Mouse (Mus musculus): ENCODE data around the gene Akap13. TPM values are rescaled to one million over a fixed set of nuclear protein-coding genes. Genes with fewer than 3 reads are reported as not detected.
A peak's percentile ranks its signal among the peaks of the same experiment; 100 is the strongest.
"Not testable (repeated sequence)": the region's sequence is repeated elsewhere in the genome, so short reads cannot be mapped to it uniquely, and the experiment has no call there.

Akap13 gene
- polyA plus RNA-seq, 1 experiment from 2014 or later = 21.5 TPM

- Histone ChIP-seq H3K36me3 (peaks cover 55% of the 10 kb centered on the region), H3K4me1 (replicated peaks) (no peaks in the 10 kb centered on the region), H3K27ac (replicated peaks) (no peak overlapping the region), H3K4me2 (no peak overlapping the region), H3K9ac (no peak overlapping the region), H3K27me3 (no peaks in the 10 kb centered on the region), H3K9me3 (no peaks in the 10 kb centered on the region), H3K4me3 (no peak overlapping the region)
- WGBS = 72% methylated on average over 12 of the region's 12 CpGs
- no peak for ATAC-seq (ENCODE audit: low read depth)
Observed at GRCm38 (mm10) chr7:75730216-75730615, 274.9 kb downstream of the Akap13 start.

GRCm38 (mm10) chr7:75731951-75732350, 276.6 kb downstream of the Akap13 start:
- no peak overlapping the region for H3K4me2 ChIP-seq
- no peaks in the 10 kb centered on the region for H3K27me3 ChIP-seq
- no peak for ATAC-seq (ENCODE audit: low read depth)
- no peak overlapping the region for H3K27ac ChIP-seq (replicated peaks)
- H3K36me3 ChIP-seq = peaks cover 54% of the 10 kb centered on the region
- no peak overlapping the region for H3K4me3 ChIP-seq
- no peaks in the 10 kb centered on the region for H3K4me1 ChIP-seq (replicated peaks)
- no peaks in the 10 kb centered on the region for H3K9me3 ChIP-seq
- WGBS = 82% methylated on average over 2 of the region's 2 CpGs
- no peak overlapping the region for H3K9ac ChIP-seq

- Histone ChIP-seq H3K27ac (replicated peaks) (no peak overlapping the region), H3K27me3 (no peaks in the 10 kb centered on the region), H3K4me1 (replicated peaks) (no peaks in the 10 kb centered on the region), H3K9me3 (no peaks in the 10 kb centered on the region), H3K4me2 (no peak overlapping the region), H3K9ac (no peak overlapping the region), H3K36me3 (peaks cover 54% of the 10 kb centered on the region), H3K4me3 (no peak overlapping the region)
- WGBS = 88% methylated on average over 2 of the region's 2 CpGs
- no peak for ATAC-seq (ENCODE audit: low read depth)
Observed at GRCm38 (mm10) chr7:75733166-75733565, 277.8 kb downstream of the Akap13 start.

- no peak overlapping the region for H3K4me3 ChIP-seq
- H3K27ac ChIP-seq (replicated peaks) = no peak overlapping the region
- 0 out of 2 replicates have a peak, but pooled peaks cover 3% of the 10 kb centered on the region for H3K4me1 ChIP-seq (replicated peaks)
- no peaks in the 10 kb centered on the region for H3K9me3 ChIP-seq
- no peak overlapping the region for H3K9ac ChIP-seq
- no peaks in the 10 kb centered on the region for H3K27me3 ChIP-seq
- ATAC-seq (ENCODE audit: low read depth) = peak; percentile 82
- H3K4me2 ChIP-seq = no peak overlapping the region
- 43% methylated on average over 10 of the region's 10 CpGs for WGBS
- H3K36me3 ChIP-seq = peaks cover 37% of the 10 kb centered on the region
Observed at GRCm38 (mm10) chr7:75739075-75739725, 283.9 kb downstream of the Akap13 start.

GRCm38 (mm10) chr7:75744528-75744927, 289.2 kb downstream of the Akap13 start:
- Histone ChIP-seq H3K9ac (no peak overlapping the region), H3K4me1 (replicated peaks) (no peaks in the 10 kb centered on the region), H3K4me2 (no peak overlapping the region), H3K9me3 (no peaks in the 10 kb centered on the region), H3K4me3 (no peak overlapping the region), H3K27ac (replicated peaks) (no peak overlapping the region), H3K36me3 (peaks cover 41% of the 10 kb centered on the region), H3K27me3 (no peaks in the 10 kb centered on the region)
- no peak for ATAC-seq (ENCODE audit: low read depth)
- WGBS = 71% methylated on average over 2 of the region's 2 CpGs

- no peak overlapping the region for H3K4me2 ChIP-seq
- WGBS = 83% methylated on average over 7 of the region's 7 CpGs
- H3K36me3 ChIP-seq = peaks cover 47% of the 10 kb centered on the region
- no peaks in the 10 kb centered on the region for H3K4me1 ChIP-seq (replicated peaks)
- no peak overlapping the region for H3K9ac ChIP-seq
- ATAC-seq (ENCODE audit: low read depth) = no peak
- H3K4me3 ChIP-seq = no peak overlapping the region
- H3K27ac ChIP-seq (replicated peaks) = no peak overlapping the region
- H3K9me3 ChIP-seq = no peaks in the 10 kb centered on the region
- H3K27me3 ChIP-seq = no peaks in the 10 kb centered on the region
Observed at GRCm38 (mm10) chr7:75744978-75745638, 289.8 kb downstream of the Akap13 start.

GRCm38 (mm10) chr7:75745969-75746368, 290.6 kb downstream of the Akap13 start:
- H3K4me3 ChIP-seq; H3K27ac ChIP-seq (replicated peaks); H3K4me2 ChIP-seq; H3K4me1 ChIP-seq (replicated peaks); ATAC-seq (ENCODE audit: low read depth); H3K27me3 ChIP-seq; H3K9ac ChIP-seq; H3K9me3 ChIP-seq: not testable (repeated sequence)
- WGBS = 54% methylated on average over 3 of the region's 3 CpGs
- H3K36me3 ChIP-seq = peaks cover 55% of the 10 kb centered on the region

- Histone ChIP-seq H3K36me3 (peaks cover 45% of the 10 kb centered on the region), H3K4me2 (no peak overlapping the region), H3K9ac (no peak overlapping the region), H3K4me1 (replicated peaks) (peaks cover 29% of the 10 kb centered on the region), H3K27ac (replicated peaks) (no peak overlapping the region), H3K27me3 (no peaks in the 10 kb centered on the region), H3K4me3 (no peak overlapping the region), H3K9me3 (no peaks in the 10 kb centered on the region)
- WGBS = 91% methylated on average over 9 of the region's 9 CpGs
- no peak for ATAC-seq (ENCODE audit: low read depth)
Observed at GRCm38 (mm10) chr7:75750581-75750980, 295.2 kb downstream of the Akap13 start.

- ATAC-seq (ENCODE audit: low read depth) = no peak
- 82% methylated on average over 14 of the region's 14 CpGs for WGBS
- Histone ChIP-seq H3K27ac (replicated peaks) (no peak overlapping the region), H3K36me3 (peaks cover 45% of the 10 kb centered on the region), H3K4me2 (no peak overlapping the region), H3K4me1 (replicated peaks) (peaks cover 32% of the 10 kb centered on the region), H3K9me3 (no peaks in the 10 kb centered on the region), H3K4me3 (no peak overlapping the region), H3K27me3 (no peaks in the 10 kb centered on the region), H3K9ac (no peak overlapping the region)
Observed at GRCm38 (mm10) chr7:75751161-75751803, 295.9 kb downstream of the Akap13 start.

- Histone ChIP-seq H3K9ac (no peak overlapping the region), H3K36me3 (peaks cover 39% of the 10 kb centered on the region), H3K27ac (replicated peaks) (0 out of 2 replicates have a peak overlapping the region, but pooled peaks have one; percentile 3), H3K4me2 (no peak overlapping the region), H3K4me3 (no peak overlapping the region), H3K27me3 (no peaks in the 10 kb centered on the region), H3K4me1 (replicated peaks) (peaks cover 32% of the 10 kb centered on the region), H3K9me3 (no peaks in the 10 kb centered on the region)
- WGBS = 56% methylated on average over 22 of the region's 22 CpGs
- ATAC-seq (ENCODE audit: low read depth) = no peak
Observed at GRCm38 (mm10) chr7:75752442-75753191, 297.3 kb downstream of the Akap13 start.

GRCm38 (mm10) chr7:75753192-75753783, 298.0 kb downstream of the Akap13 start:
- Histone ChIP-seq H3K4me3 (no peak overlapping the region), H3K36me3 (peaks cover 32% of the 10 kb centered on the region), H3K4me2 (no peak overlapping the region), H3K4me1 (replicated peaks) (peaks cover 32% of the 10 kb centered on the region), H3K9me3 (no peaks in the 10 kb centered on the region), H3K9ac (no peak overlapping the region), H3K27me3 (no peaks in the 10 kb centered on the region), H3K27ac (replicated peaks) (no peak overlapping the region)
- no peak for ATAC-seq (ENCODE audit: low read depth)
- WGBS = 33% methylated on average over 12 of the region's 12 CpGs
